Mouse (Mus musculus): ENCODE data around the gene Agbl4.
A peak's percentile ranks its signal among the peaks of the same experiment; 100 is the strongest.

Gene Agbl4

GRCm38 (mm10) chr4:111280936-111281335 is 883.5 kb downstream of the Agbl4 start:
- no peak for DNase-seq (ENCODE audit: low read depth, low spot score)

GRCm38 (mm10) chr4:111281836-111282235 is 884.4 kb downstream of the Agbl4 start:
- no peak for DNase-seq (ENCODE audit: low read depth, low spot score)

GRCm38 (mm10) chr4:111284625-111285024 is 887.2 kb downstream of the Agbl4 start:
- DNase-seq (ENCODE audit: low read depth, low spot score): no peak

- DNase-seq (ENCODE audit: low read depth, low spot score): no peak
Measured at GRCm38 (mm10) chr4:111294528-111295241, 897.2 kb downstream of the Agbl4 start.

- DNase-seq (ENCODE audit: low read depth, low spot score): no peak
Measured at GRCm38 (mm10) chr4:111306518-111306917, 909.1 kb downstream of the Agbl4 start.

- no peak for DNase-seq (ENCODE audit: low read depth, low spot score)
Measured at GRCm38 (mm10) chr4:111307166-111307565, 909.7 kb downstream of the Agbl4 start.

- DNase-seq (ENCODE audit: low read depth, low spot score): no peak
Measured at GRCm38 (mm10) chr4:111307633-111308032, 910.2 kb downstream of the Agbl4 start.

- peak; percentile 43 for DNase-seq (ENCODE audit: low read depth, low spot score)
Measured at GRCm38 (mm10) chr4:111308572-111309288, 911.3 kb downstream of the Agbl4 start.

- DNase-seq (ENCODE audit: low read depth, low spot score): no peak
Measured at GRCm38 (mm10) chr4:111327094-111327493, 929.6 kb downstream of the Agbl4 start.

- peak; percentile 81 for DNase-seq (ENCODE audit: low read depth, low spot score)
Measured at GRCm38 (mm10) chr4:111327760-111328373, 930.4 kb downstream of the Agbl4 start.

GRCm38 (mm10) chr4:111329501-111329900 is 932.0 kb downstream of the Agbl4 start:
- no peak for DNase-seq (ENCODE audit: low read depth, low spot score)

GRCm38 (mm10) chr4:111332864-111333263 is 935.4 kb downstream of the Agbl4 start:
- DNase-seq (ENCODE audit: low read depth, low spot score): no peak

GRCm38 (mm10) chr4:111349965-111350364 is 952.5 kb downstream of the Agbl4 start:
- DNase-seq (ENCODE audit: low read depth, low spot score): no peak

- DNase-seq (ENCODE audit: low read depth, low spot score): peak; percentile 64
Measured at GRCm38 (mm10) chr4:111350615-111351525, 953.4 kb downstream of the Agbl4 start.

GRCm38 (mm10) chr4:111356584-111357115 is 959.2 kb downstream of the Agbl4 start:
- no peak for DNase-seq (ENCODE audit: low read depth, low spot score)

- no peak for DNase-seq (ENCODE audit: low read depth, low spot score)
Measured at GRCm38 (mm10) chr4:111357176-111357575, 959.7 kb downstream of the Agbl4 start.

GRCm38 (mm10) chr4:111364199-111364598 is 966.7 kb downstream of the Agbl4 start:
- DNase-seq (ENCODE audit: low read depth, low spot score): no peak

- no peak for DNase-seq (ENCODE audit: low read depth, low spot score)
Measured at GRCm38 (mm10) chr4:111367771-111368170, 970.3 kb downstream of the Agbl4 start.

- DNase-seq (ENCODE audit: low read depth, low spot score): no peak
Measured at GRCm38 (mm10) chr4:111377159-111377558, 979.7 kb downstream of the Agbl4 start.

GRCm38 (mm10) chr4:111378071-111378470 is 980.6 kb downstream of the Agbl4 start:
- DNase-seq (ENCODE audit: low read depth, low spot score): no peak

- DNase-seq (ENCODE audit: low read depth, low spot score): no peak
Measured at GRCm38 (mm10) chr4:111383101-111383500, 985.6 kb downstream of the Agbl4 start.
